Mouse (Mus musculus): Measurements from ENCODE around the gene Hoxd11.

The Hoxd11 gene

GRCm38 (mm10) chr2:74721882-74722281 lies 42.5 kb downstream of the Hoxd11 start:
- H3K9me3 ChIP-seq (ENCODE audit: low read length) = 0 out of 2 replicates have a peak, but pooled peaks cover 2% of the 10 kb centered on the region
- H3K27me3 ChIP-seq (ENCODE audit: insufficient read depth, low read length) = peaks cover 93% of the 10 kb centered on the region
- no peak overlapping the region for H3K4me3 ChIP-seq (replicated peaks; ENCODE audit: low read length)
- TF ChIP-seq CTCF (conservative IDR thresholded peaks at IDR 0.05; ENCODE audit: low read length) (no peak), NANOG (IDR thresholded peaks at IDR 0.05; ENCODE audit: borderline replicate concordance, low read length) (no peak), POU5F1 (IDR thresholded peaks at IDR 0.05; ENCODE audit: borderline replicate concordance, low read length) (no peak)
- peaks cover 44% of the 10 kb centered on the region for H3K4me1 ChIP-seq (replicated peaks; ENCODE audit: low read depth, low read length)
- H3K36me3 ChIP-seq (ENCODE audit: insufficient read depth, low read length) = no peaks in the 10 kb centered on the region

- Histone ChIP-seq H3K4me3 (replicated peaks; ENCODE audit: low read length) (peak overlapping the region; percentile 32), H3K36me3 (ENCODE audit: insufficient read depth, low read length) (no peaks in the 10 kb centered on the region), H3K9me3 (ENCODE audit: low read length) (0 out of 2 replicates have a peak, but pooled peaks cover 2% of the 10 kb centered on the region), H3K4me1 (replicated peaks; ENCODE audit: low read depth, low read length) (peaks cover 46% of the 10 kb centered on the region), H3K27me3 (ENCODE audit: insufficient read depth, low read length) (peaks cover 93% of the 10 kb centered on the region)
- no peak for TF ChIP-seq POU5F1 (IDR thresholded peaks at IDR 0.05; ENCODE audit: borderline replicate concordance, low read length)
- no peak for TF ChIP-seq CTCF (conservative IDR thresholded peaks at IDR 0.05; ENCODE audit: low read length)
- no peak for TF ChIP-seq NANOG (IDR thresholded peaks at IDR 0.05; ENCODE audit: borderline replicate concordance, low read length)
Observed at GRCm38 (mm10) chr2:74722949-74723348, 43.6 kb downstream of the Hoxd11 start.

DNA sequence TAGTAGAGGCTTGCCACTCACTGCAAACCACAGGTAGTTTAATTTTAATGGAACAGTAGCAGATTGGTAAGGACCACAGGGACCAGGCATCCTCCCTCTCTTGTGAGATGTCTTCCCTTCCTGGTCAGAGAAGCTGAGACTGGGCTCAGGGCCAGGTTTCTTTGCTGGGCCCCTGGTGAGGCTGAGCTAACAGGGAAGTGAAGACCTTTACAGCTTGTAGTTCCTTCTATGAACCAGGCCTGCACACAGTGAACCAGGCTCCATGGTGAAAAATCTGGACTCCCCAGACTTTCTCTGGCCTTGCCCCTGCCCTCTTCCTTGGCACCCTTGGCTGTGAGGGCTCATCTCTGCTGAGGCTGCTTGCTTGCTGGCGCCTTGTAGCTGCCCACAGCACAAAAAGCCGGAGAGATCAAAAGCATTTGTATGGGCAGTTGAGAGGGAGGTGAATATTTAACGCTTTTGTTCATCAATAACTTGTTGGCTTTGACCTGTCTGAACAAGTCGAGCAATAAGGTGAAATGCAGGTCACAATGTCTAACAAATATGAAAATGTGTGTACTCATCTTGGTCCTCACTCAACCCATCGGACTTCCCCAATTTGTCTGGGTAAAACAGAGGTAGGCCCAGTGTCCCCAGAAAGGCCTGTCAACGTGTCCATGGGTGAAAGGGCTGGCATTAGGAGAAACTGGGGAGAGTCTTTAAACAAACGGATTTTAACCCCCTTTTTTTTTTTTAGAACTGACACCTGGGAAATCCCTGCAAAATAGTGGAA lies 45.1 kb downstream of the Hoxd11 start:
- peaks cover 95% of the 10 kb centered on the region for H3K27me3 ChIP-seq (ENCODE audit: insufficient read depth, low read length)
- H3K9me3 ChIP-seq (ENCODE audit: low read length) = 0 out of 2 replicates have a peak, but pooled peaks cover 2% of the 10 kb centered on the region
- peaks cover 52% of the 10 kb centered on the region for H3K4me1 ChIP-seq (replicated peaks; ENCODE audit: low read depth, low read length)
- H3K4me3 ChIP-seq (replicated peaks; ENCODE audit: low read length) = no peak overlapping the region
- TF ChIP-seq POU5F1 (IDR thresholded peaks at IDR 0.05; ENCODE audit: borderline replicate concordance, low read length) = no peak
- TF ChIP-seq NANOG (IDR thresholded peaks at IDR 0.05; ENCODE audit: borderline replicate concordance, low read length) = no peak
- TF ChIP-seq CTCF (conservative IDR thresholded peaks at IDR 0.05; ENCODE audit: low read length) = no peak
- no peaks in the 10 kb centered on the region for H3K36me3 ChIP-seq (ENCODE audit: insufficient read depth, low read length)

- Histone ChIP-seq H3K4me1 (replicated peaks; ENCODE audit: low read depth, low read length) (peaks cover 45% of the 10 kb centered on the region), H3K4me3 (replicated peaks; ENCODE audit: low read length) (no peak overlapping the region), H3K27me3 (ENCODE audit: insufficient read depth, low read length) (peaks cover 93% of the 10 kb centered on the region), H3K9me3 (ENCODE audit: low read length) (0 out of 2 replicates have a peak, but pooled peaks cover 2% of the 10 kb centered on the region), H3K36me3 (ENCODE audit: insufficient read depth, low read length) (no peaks in the 10 kb centered on the region)
- TF ChIP-seq CTCF (conservative IDR thresholded peaks at IDR 0.05; ENCODE audit: low read length) (no peak), NANOG (IDR thresholded peaks at IDR 0.05; ENCODE audit: borderline replicate concordance, low read length) (no peak), POU5F1 (IDR thresholded peaks at IDR 0.05; ENCODE audit: borderline replicate concordance, low read length) (no peak)
Observed at GRCm38 (mm10) chr2:74725171-74725570, 45.8 kb downstream of the Hoxd11 start.

GRCm38 (mm10) chr2:74726551-74726950 lies 47.2 kb downstream of the Hoxd11 start, which contains the start of gene Gm28230:
TSS of gene Gm28230 (plus strand) at chr2:74726728.
- TF ChIP-seq CTCF (conservative IDR thresholded peaks at IDR 0.05; ENCODE audit: low read length) (no peak), NANOG (IDR thresholded peaks at IDR 0.05; ENCODE audit: borderline replicate concordance, low read length) (no peak), POU5F1 (IDR thresholded peaks at IDR 0.05; ENCODE audit: borderline replicate concordance, low read length) (no peak)
- Histone ChIP-seq H3K9me3 (ENCODE audit: low read length) (0 out of 2 replicates have a peak, but pooled peaks cover 2% of the 10 kb centered on the region), H3K4me1 (replicated peaks; ENCODE audit: low read depth, low read length) (peaks cover 41% of the 10 kb centered on the region), H3K27me3 (ENCODE audit: insufficient read depth, low read length) (peaks cover 97% of the 10 kb centered on the region), H3K36me3 (ENCODE audit: insufficient read depth, low read length) (no peaks in the 10 kb centered on the region), H3K4me3 (replicated peaks; ENCODE audit: low read length) (peak within 1 kb of the TSS; percentile 76)

GRCm38 (mm10) chr2:74726973-74727639 lies 47.7 kb downstream of the Hoxd11 start:
- Histone ChIP-seq H3K4me3 (replicated peaks; ENCODE audit: low read length) (peak overlapping the region; percentile 76), H3K27me3 (ENCODE audit: insufficient read depth, low read length) (peaks cover 96% of the 10 kb centered on the region), H3K36me3 (ENCODE audit: insufficient read depth, low read length) (no peaks in the 10 kb centered on the region), H3K4me1 (replicated peaks; ENCODE audit: low read depth, low read length) (peaks cover 41% of the 10 kb centered on the region), H3K9me3 (ENCODE audit: low read length) (0 out of 2 replicates have a peak, but pooled peaks cover 2% of the 10 kb centered on the region)
- TF ChIP-seq POU5F1 (IDR thresholded peaks at IDR 0.05; ENCODE audit: borderline replicate concordance, low read length) (no peak), NANOG (IDR thresholded peaks at IDR 0.05; ENCODE audit: borderline replicate concordance, low read length) (no peak)

GRCm38 (mm10) chr2:74727640-74728302 lies 48.4 kb downstream of the Hoxd11 start:
- Histone ChIP-seq H3K4me3 (replicated peaks; ENCODE audit: low read length) (peak overlapping the region; percentile 76), H3K4me1 (replicated peaks; ENCODE audit: low read depth, low read length) (peaks cover 40% of the 10 kb centered on the region), H3K36me3 (ENCODE audit: insufficient read depth, low read length) (no peaks in the 10 kb centered on the region), H3K9me3 (ENCODE audit: low read length) (0 out of 2 replicates have a peak, but pooled peaks cover 2% of the 10 kb centered on the region), H3K27me3 (ENCODE audit: insufficient read depth, low read length) (peaks cover 96% of the 10 kb centered on the region)
- no peak for TF ChIP-seq CTCF (conservative IDR thresholded peaks at IDR 0.05; ENCODE audit: low read length)
- no peak for TF ChIP-seq POU5F1 (IDR thresholded peaks at IDR 0.05; ENCODE audit: borderline replicate concordance, low read length)
- no peak for TF ChIP-seq NANOG (IDR thresholded peaks at IDR 0.05; ENCODE audit: borderline replicate concordance, low read length)

GRCm38 (mm10) chr2:74728303-74728680 lies 48.9 kb downstream of the Hoxd11 start:
- H3K4me3 ChIP-seq (replicated peaks; ENCODE audit: low read length) = 0 out of 2 replicates have a peak overlapping the region, but pooled peaks have one; percentile 29
- peaks cover 96% of the 10 kb centered on the region for H3K27me3 ChIP-seq (ENCODE audit: insufficient read depth, low read length)
- no peak for TF ChIP-seq POU5F1 (IDR thresholded peaks at IDR 0.05; ENCODE audit: borderline replicate concordance, low read length)
- TF ChIP-seq CTCF (conservative IDR thresholded peaks at IDR 0.05; ENCODE audit: low read length) = no peak

More at GRCm38 (mm10) chr2:74728303-74728680, 48.9 kb downstream of the Hoxd11 start:
- H3K4me1 ChIP-seq (replicated peaks; ENCODE audit: low read depth, low read length) = peaks cover 34% of the 10 kb centered on the region
- H3K9me3 ChIP-seq (ENCODE audit: low read length) = 0 out of 2 replicates have a peak, but pooled peaks cover 2% of the 10 kb centered on the region
- H3K36me3 ChIP-seq (ENCODE audit: insufficient read depth, low read length) = no peaks in the 10 kb centered on the region

Data from E14TG2a.4 (cell line).